Mouse (Mus musculus): ENCODE data around the gene Bcl2l11.
"Not testable (repeated sequence)": the region's sequence is repeated elsewhere in the genome, so short reads cannot be mapped to it uniquely, and the experiment has no call there.

Gene Bcl2l11

DNA sequence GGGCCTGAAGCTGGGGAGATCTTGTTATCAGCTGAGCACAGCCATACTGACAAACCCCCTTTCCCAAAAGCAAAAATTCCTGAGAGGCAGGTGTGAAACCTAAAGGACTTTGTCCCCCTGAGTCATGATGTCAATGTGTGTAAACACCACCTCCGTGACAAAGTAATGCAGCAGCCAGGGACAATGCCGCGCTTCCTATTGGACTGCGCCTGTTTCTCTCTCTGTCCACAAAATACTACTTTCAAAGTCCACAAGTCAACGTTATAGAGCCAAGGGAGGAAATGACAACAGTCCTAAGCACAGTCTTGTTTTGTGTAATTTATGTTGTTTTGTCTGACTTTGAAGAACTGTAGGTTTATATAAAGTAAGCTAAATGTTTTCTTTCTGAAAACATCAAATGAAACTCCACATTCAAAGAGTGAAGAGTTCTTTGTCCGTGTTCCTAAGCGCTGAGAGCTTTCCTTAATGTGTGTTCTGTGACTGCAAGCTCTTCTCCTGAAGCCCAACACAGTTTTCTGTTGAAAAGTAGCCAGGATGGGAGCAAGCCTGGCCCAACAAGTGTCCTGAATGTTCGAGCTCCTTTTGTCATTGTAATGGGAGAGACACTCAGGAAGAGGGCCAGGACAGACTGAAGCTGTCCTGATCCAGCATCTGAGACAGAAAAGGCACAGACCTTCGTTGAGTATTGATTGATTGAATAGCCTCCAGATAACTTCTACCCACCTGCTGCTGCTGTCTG lies 48.9 kb downstream of the Bcl2l11 start:
- no peak for DNase-seq (ENCODE audit: low spot score)

DNA sequence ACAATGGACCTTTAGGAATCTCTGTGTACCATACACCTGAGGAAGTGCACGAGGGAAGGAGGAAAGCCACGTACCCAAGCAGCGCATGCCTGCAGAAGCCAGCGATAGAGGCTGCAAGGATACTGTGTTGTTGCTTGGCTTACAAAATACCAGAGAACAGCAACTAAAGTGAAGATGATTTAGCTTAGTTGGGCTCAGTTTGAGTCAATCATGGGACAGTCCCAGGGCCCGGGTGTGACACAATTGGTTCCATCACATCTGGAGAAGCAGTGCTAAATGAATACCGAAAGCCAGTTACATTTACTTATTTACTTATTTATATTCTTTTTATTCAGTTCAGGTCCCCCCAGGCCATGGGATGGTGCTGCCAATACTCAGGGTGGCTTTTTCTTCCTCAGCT lies 49.8 kb downstream of the Bcl2l11 start:
- DNase-seq (ENCODE audit: low spot score), result no peak

DNA sequence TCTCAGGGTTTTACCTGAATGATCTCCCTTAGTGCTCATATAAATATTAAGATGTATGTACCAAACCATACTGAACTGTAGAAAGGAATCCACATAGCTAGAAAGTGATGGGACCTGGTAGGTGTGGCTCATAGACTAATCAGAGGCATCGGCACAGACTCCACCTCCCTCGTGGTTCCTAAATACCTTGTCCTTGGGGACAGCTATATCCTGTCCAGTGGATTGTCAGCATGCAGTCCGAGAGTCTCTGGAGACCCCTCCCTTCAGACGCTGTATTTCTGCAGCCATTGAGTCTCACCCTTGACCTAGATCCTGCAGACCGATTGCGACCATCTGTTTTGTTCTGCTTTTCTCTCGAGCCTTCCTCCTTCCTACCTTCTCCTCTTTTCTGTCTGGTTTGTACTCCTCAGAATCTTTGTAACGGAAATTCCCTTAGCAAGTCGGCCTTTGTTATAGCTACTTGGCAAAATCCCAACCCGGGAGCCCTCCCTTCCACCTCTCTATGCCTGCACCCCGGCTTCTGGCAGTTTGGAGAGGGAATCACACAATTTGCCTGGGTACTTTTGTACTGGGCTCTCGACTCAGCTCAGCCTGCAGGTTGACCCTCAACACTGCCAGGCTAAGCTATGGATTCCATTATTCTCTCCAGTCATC lies 50.7 kb downstream of the Bcl2l11 start:
- DNase-seq (ENCODE audit: low spot score), result no peak

GRCm38 (mm10) chr2:128177241-128177661 lies 51.4 kb downstream of the Bcl2l11 start:
- DNase-seq (ENCODE audit: low spot score), result no peak

GRCm38 (mm10) chr2:128179126-128179807 lies 53.4 kb downstream of the Bcl2l11 start:
- DNase-seq (ENCODE audit: low spot score), result no peak

DNA sequence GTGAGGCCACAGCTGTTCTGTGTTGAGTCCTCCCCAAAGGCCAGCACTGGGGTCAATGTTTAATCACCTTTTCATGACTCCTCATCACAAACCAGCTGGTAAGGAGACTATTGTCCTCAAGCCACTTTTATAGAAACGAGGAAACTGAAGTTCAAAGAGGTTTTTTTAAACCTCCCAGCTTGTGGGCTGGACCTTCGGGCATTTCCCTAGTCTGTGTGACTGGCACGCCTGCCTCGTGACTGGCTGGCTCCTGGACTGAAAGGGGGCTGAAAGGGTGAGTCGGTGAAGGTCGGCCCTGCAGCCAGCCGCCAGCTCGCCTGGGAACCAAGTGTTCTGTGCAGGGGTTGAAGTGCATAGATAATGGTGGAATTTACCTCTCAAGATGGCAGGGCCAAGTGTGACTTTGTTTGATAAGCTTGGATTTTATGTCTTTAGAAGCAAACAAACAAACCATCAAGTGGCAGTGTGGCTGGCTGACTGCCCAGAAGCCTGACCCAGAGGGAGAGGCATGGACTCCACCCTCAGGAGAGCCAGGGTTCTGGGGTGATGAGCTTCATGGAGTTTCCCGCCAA lies 54.1 kb downstream of the Bcl2l11 start:
- no peak for DNase-seq (ENCODE audit: low spot score)

GRCm38 (mm10) chr2:128182181-128182580 lies 56.3 kb downstream of the Bcl2l11 start:
- DNase-seq (ENCODE audit: low spot score), result not testable (repeated sequence)

DNA sequence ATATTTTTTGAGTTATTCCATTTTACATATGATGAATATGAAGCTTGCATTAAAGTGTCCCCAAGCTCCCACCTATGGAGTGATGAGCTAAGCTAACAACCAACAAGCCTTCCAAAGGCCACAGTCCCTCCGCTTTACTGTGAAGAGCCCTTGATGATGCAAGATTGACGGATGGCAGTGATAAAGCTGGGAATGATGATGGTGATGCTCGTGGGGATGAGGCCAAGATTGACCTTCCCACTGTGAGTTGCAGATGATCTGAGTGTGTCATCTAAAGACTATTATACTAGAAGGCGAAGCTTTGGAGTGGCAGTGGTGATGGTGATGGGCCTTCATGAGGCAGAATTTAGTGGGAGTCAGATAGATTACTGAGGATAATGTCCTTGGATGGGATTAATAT lies 56.9 kb downstream of the Bcl2l11 start:
- no peak for DNase-seq (ENCODE audit: low spot score)

DNA sequence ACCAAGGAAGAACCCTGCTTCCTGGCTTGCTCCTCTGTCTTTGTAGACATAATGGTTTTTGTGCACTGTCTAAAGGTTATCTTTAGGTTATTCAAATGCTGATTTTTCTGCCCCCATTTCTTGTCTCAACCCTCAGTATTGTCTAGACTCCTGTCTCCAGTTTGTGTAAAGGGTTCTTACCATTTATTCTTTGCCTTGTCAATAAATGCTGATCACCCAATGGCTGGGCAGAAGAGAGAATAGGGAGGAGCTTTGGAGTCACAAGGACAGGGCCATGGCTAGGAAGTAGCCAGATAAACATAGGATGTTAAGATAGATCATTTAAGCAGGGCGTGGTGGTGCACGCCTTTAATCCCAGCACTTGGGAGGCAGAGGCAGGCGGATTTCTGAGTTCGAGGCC lies 57.9 kb downstream of the Bcl2l11 start:
- DNase-seq (ENCODE audit: low spot score), result no peak

GRCm38 (mm10) chr2:128185942-128186341 lies 60.1 kb downstream of the Bcl2l11 start:
- no peak for DNase-seq (ENCODE audit: low spot score)

DNA sequence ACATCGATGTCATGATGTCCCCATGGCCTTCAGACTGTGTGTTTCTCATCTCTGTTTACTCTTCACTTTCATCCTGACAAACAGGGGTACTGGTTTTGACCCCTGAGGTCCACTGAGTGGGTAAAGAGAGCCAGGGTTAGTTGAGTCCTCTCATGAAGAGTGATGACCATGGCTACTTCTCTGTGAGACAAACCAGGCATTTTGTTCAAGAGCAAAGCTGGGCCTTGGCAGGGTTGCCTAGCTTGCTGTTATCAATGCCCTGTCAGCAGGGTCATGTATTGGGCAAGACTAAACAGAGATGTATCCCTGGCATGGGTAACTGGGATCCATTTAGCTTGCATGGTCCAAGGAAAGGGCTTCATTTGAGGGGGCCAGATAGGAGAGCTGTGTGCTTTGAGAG lies 61.4 kb downstream of the Bcl2l11 start:
- no peak for DNase-seq (ENCODE audit: low spot score)

DNA sequence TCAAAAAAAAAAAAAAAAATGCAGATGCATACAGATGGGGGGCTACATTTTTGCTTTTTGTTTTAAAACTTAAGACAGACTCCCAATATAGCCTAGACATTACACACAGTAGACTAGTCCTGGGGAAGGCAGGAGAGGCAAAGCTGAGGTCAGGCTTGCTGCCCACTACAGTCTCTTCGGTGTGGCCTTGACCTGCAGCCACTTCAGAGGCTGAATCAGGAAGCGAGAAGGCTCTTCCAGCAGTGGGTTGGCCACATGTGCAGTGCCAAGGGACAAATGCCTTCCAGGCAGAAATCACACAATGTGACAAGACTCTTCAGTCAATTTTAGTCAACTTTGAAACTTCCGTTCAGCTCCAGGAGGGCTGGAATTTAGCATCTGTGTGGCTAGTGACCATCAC lies 62.6 kb downstream of the Bcl2l11 start:
- DNase-seq (ENCODE audit: low spot score), result no peak

DNA sequence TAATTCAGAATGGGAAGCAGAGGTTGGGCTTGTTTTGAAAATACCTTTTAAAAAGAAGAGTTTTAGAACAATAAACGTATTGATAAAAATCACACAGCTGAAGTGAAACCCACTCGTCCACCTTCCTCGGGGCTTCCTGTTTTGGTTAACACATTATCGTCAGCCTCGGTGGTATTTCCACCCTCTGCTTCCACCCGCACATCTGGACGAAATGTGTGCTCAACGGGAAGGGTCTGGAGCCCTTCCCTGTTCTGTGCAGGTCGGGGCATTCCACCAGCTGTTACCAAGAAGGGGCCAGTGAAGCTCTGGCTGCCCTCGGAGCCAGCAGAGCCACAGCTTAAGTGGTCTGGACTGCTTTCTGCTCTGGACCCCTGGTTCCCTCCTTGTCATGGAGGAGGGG lies 63.9 kb downstream of the Bcl2l11 start:
- DNase-seq (ENCODE audit: low spot score), result no peak

GRCm38 (mm10) chr2:128190196-128190595 lies 64.4 kb downstream of the Bcl2l11 start:
- no peak for DNase-seq (ENCODE audit: low spot score)

GRCm38 (mm10) chr2:128193411-128193810 lies 67.6 kb downstream of the Bcl2l11 start:
- DNase-seq (ENCODE audit: low spot score), result no peak

GRCm38 (mm10) chr2:128197379-128197778 lies 71.5 kb downstream of the Bcl2l11 start:
- no peak for DNase-seq (ENCODE audit: low spot score)

- DNase-seq (ENCODE audit: low spot score), result no peak
Observed at GRCm38 (mm10) chr2:128203147-128203546, 77.3 kb downstream of the Bcl2l11 start.

- DNase-seq (ENCODE audit: low spot score), result no peak
Observed at GRCm38 (mm10) chr2:128203749-128204405, 78.0 kb downstream of the Bcl2l11 start.

DNA sequence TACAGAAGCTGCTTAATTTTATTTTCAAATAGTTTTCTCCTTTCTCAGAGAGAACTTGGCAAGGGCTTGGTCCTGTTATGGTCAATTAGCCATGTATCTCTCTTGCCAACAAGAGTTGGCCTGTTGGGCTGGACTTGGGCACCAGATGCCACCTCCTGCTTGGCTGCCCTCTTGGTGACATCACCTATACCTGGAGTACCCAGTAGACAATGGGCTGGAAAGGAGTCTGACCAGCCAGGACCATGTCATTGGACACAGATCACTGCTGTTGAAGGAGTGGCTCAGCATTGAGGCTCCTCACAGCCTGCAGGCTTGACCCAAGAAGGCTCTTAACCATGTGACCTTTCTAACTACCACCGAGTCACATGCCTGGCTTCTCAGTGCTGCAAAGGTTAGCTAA lies 82.7 kb downstream of the Bcl2l11 start:
- no peak for DNase-seq (ENCODE audit: low spot score)

GRCm38 (mm10) chr2:128209841-128210329 lies 84.0 kb downstream of the Bcl2l11 start:
- DNase-seq (ENCODE audit: low spot score), result no peak

- no peak for DNase-seq (ENCODE audit: low spot score)
Observed at GRCm38 (mm10) chr2:128210376-128210775, 84.5 kb downstream of the Bcl2l11 start.

Data from ovary, postnatal 10 days (tissue).